Mouse (Mus musculus): Measurements from ENCODE around the gene Figla.

- TF ChIP-seq CTCF (IDR thresholded peaks at IDR 0.05; ENCODE audit: borderline replicate concordance, control insufficient read depth, extremely low read depth, insufficient read depth, low read length, poor library complexity) (no peak), POLR2A (IDR thresholded peaks at IDR 0.05; ENCODE audit: control insufficient read depth, extremely low read depth, insufficient read depth, low read length, poor library complexity) (no peak)
Measured at GRCm38 (mm10) chr6:86070277-86070676, 54.3 kb downstream of the Figla start.
